Mouse (Mus musculus): Measurements from ENCODE around the gene Gm15319.
"Not testable (repeated sequence)": the region's sequence is repeated elsewhere in the genome, so short reads cannot be mapped to it uniquely, and the experiment has no call there.

DNA sequence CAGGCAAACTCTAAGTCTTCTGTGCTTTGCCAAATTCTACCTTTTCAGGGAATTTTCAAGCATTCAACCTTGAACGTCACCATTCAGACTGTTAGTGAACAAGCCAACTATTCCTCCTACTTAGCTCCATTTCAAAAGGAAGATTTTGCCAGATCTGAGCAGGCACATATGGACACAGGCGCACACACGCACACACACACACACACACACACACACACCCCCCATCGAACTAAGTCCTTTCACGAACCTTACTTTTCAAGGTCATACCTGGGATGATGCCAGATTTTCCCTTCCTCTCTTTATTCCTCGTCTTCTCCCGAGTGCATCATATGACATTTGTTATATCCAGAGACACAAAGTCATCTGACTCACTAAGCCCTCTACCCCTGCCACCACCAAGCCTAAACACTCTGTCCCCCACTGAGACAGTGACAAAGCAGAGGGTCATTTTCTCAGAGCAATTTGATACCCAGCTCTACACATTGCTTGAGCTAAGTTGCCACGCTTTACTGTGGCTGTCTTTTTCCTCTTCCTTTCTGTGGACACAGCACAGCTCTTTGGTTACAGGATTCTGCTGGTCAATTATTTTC lies 45.5 kb upstream of the Gm15319 start:
- not testable (repeated sequence) for TF ChIP-seq CTCF (conservative IDR thresholded peaks at IDR 0.05; ENCODE audit: insufficient read depth, insufficient read length, low read depth, low read length); POLR2A (IDR thresholded peaks at IDR 0.05; ENCODE audit: low read depth, low read length)
